Mouse (Mus musculus) small intestine, adult 2 months (tissue): ENCODE data around the gene Zcchc14.

Source experiments
- CTCF ChIP-seq: fragments of 200-500 bp; IDR thresholded peaks from 2 replicates; pipeline ENCODE4 v1.5.1; 2012; ENCODE audit warnings: low read depth, mild to moderate bottlenecking, control low read depth, inconsistent platforms, low read length, moderate library complexity, mixed read lengths; ENCODE audit not compliant: insufficient replicate concordance, insufficient read length; ENCODE audit errors: extremely low read depth
- POLR2A ChIP-seq: fragments of 200-500 bp; IDR thresholded peaks from 2 replicates; pipeline ENCODE4 v1.6.1; 2012; ENCODE audit warnings: low read depth, mild to moderate bottlenecking, control low read depth, inconsistent platforms, low read length, moderate library complexity

- TF ChIP-seq CTCF (no peak), POLR2A (no peak)
Measured at GRCm38 (mm10) chr8:121642804-121643203, 9.9 kb downstream of the Zcchc14 start.
